Mouse (Mus musculus) kidney, embryonic 15.5 days (tissue): ENCODE data around the gene Mgmt. TPM values are rescaled to one million over a fixed set of nuclear protein-coding genes. Genes with fewer than 3 reads are reported as not detected.

ENCODE experiments used
- ATAC-seq: fragments of 200-750 bp; cut with Nextera tagmentation; replicated peaks from 2 replicates; pipeline ENCODE4 v1.8.0; 2017; ENCODE audit warnings: moderate TSS enrichment; ENCODE audit not compliant: low FRiP score
- H3K27ac ChIP-seq: fragments of 300-500 bp; sonication (generic); 2 replicates; pipeline ENCODE4 v1.5.1; 2015; ENCODE audit warnings: mild to moderate bottlenecking, inconsistent platforms
- H3K27me3 ChIP-seq: fragments of 300-500 bp; sonication (generic); 2 replicates; pipeline ENCODE4 v1.6.1; 2015; ENCODE audit warnings: inconsistent platforms
- H3K36me3 ChIP-seq: fragments of 300-500 bp; sonication (generic); 2 replicates; pipeline ENCODE4 v1.6.1; 2015; ENCODE audit warnings: inconsistent platforms
- H3K4me1 ChIP-seq: fragments of 300-500 bp; sonication (generic); 2 replicates; pipeline ENCODE4 v1.6.1; 2015; ENCODE audit warnings: inconsistent platforms
- H3K4me2 ChIP-seq: fragments of 300-500 bp; sonication (generic); 2 replicates; pipeline ENCODE4 v1.6.1; 2015; ENCODE audit warnings: moderate library complexity, mild to moderate bottlenecking, inconsistent platforms
- H3K4me3 ChIP-seq: fragments of 300-500 bp; sonication (generic); replicated peaks from 2 replicates; pipeline ENCODE4 v1.5.1; 2015; ENCODE audit warnings: mild to moderate bottlenecking, inconsistent platforms
- H3K9ac ChIP-seq: fragments of 300-500 bp; sonication (generic); 2 replicates; pipeline ENCODE4 v1.6.1; 2015; ENCODE audit warnings: mild to moderate bottlenecking, inconsistent platforms
- H3K9me3 ChIP-seq: fragments of 300-500 bp; sonication (generic); replicated peaks from 2 replicates; pipeline ENCODE4 v1.6.1; 2016; ENCODE audit warnings: inconsistent platforms
- WGBS: fragments of 180-500 bp; shearing (Covaris S2); methylation state at CpG from one replicate; pipeline ENCODE4 v1.1.7; 2015; ENCODE audit warnings: mixed read lengths; 5-methylcytosine and 5-hydroxymethylcytosine counted together
- polyA plus RNA-seq: library from polyadenylated mRNA; unstranded; fragments of >200 nt; fragmentation: Nextera tagmentation; extraction: Ambion mirVana; gene quantifications from 2 replicates; pipeline ENCODE4 v1.2.1, GENCODE M21; 2015

The Mgmt gene
- polyA plus RNA-seq, 1 experiment from 2014 or later: 5.8 TPM

GRCm38 (mm10) chr7:137140321-137140720 lies 245.9 kb downstream of the Mgmt start:
- H3K4me2 ChIP-seq: no peak overlapping the region
- H3K4me1 ChIP-seq: no peaks in the 10 kb centered on the region
- no peak overlapping the region for H3K9ac ChIP-seq
- H3K4me3 ChIP-seq: no peak overlapping the region
- no peak overlapping the region for H3K27ac ChIP-seq
- 65% methylated on average over 7 of the region's 7 CpGs for WGBS
- no peaks in the 10 kb centered on the region for H3K36me3 ChIP-seq
- ATAC-seq: no peak
- H3K9me3 ChIP-seq: no peaks in the 10 kb centered on the region
- H3K27me3 ChIP-seq: no peaks in the 10 kb centered on the region

DNA sequence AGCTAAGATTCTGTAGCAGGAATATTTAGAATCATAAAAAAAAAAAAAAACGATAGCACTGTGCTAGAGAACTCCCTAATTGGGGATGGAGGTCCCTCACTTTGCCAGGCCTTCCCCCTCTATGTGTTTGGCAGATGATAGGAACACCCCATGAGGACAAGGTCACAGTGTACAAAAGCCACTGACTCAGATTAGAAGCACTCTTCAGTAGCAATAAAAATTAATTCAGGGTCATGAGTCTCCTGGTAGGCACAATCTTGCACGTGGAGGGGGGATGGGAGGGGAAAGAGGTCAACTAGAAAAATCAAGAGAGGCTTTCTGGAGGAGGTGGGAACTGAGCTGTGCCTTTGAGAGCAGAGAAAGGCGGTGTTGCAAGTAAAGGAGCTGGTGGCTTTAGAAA lies 247.0 kb downstream of the Mgmt start:
- no peaks in the 10 kb centered on the region for H3K36me3 ChIP-seq
- no peak overlapping the region for H3K4me2 ChIP-seq
- H3K27me3 ChIP-seq: no peaks in the 10 kb centered on the region
- no peak for ATAC-seq
- H3K4me1 ChIP-seq: no peaks in the 10 kb centered on the region
- no peak overlapping the region for H3K27ac ChIP-seq
- no peaks in the 10 kb centered on the region for H3K9me3 ChIP-seq
- WGBS: 46% methylated on average over 3 of the region's 3 CpGs
- no peak overlapping the region for H3K4me3 ChIP-seq
- no peak overlapping the region for H3K9ac ChIP-seq

DNA sequence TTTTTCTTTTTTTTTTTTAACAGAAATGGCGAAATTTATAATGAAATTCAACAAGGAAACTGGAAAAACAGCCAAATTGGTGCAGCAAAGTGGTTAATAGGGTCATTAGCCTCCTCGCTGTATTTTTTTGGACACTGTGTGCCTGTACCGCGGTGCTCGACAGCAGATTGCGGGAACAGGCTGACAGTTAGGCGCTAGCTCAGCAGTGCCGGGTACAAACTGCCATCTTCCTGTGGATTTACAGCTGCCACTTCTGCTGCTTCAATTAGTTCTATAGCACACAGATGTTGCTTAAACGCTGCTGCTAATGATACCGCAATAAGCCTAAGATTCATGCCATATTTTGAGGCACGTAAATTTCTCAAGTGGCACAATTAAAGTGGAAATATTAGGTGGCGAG lies 252.7 kb downstream of the Mgmt start:
- Histone ChIP-seq H3K36me3 (no peaks in the 10 kb centered on the region), H3K4me2 (no peak overlapping the region), H3K27ac (no peak overlapping the region), H3K9me3 (no peaks in the 10 kb centered on the region), H3K9ac (no peak overlapping the region), H3K4me1 (no peaks in the 10 kb centered on the region), H3K27me3 (0 out of 2 replicates have a peak, but pooled peaks cover 4% of the 10 kb centered on the region), H3K4me3 (no peak overlapping the region)
- ATAC-seq: no peak
- 68% methylated on average over 12 of the region's 12 CpGs for WGBS

GRCm38 (mm10) chr7:137151854-137152253 lies 257.4 kb downstream of the Mgmt start:
- Histone ChIP-seq H3K27me3 (0 out of 2 replicates have a peak, but pooled peaks cover 4% of the 10 kb centered on the region), H3K4me2 (no peak overlapping the region), H3K27ac (no peak overlapping the region), H3K9ac (no peak overlapping the region), H3K9me3 (no peaks in the 10 kb centered on the region), H3K4me3 (no peak overlapping the region), H3K36me3 (no peaks in the 10 kb centered on the region), H3K4me1 (no peaks in the 10 kb centered on the region)
- 87% methylated on average over 2 of the region's 2 CpGs for WGBS
- no peak for ATAC-seq

DNA sequence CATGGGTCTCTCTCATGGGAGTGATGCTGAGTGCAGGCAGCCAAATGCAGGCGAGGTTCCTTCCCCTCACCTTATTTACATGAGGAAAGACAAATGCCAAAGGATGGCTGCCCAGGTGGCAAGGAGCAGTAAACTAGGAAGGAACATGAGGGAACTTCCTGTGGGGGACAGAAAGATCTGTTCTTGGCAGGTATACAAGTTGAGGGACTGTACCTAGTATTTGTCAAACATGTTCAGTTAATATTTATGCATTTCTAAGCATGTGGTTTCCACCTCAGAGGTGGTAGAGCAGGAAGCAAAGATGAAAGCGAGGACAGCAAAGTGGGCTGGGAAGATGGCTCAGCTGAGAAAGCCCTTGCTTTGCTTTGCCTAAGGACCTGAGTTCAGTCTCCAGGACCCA lies 260.2 kb downstream of the Mgmt start:
- no peak for ATAC-seq
- Histone ChIP-seq H3K36me3 (no peaks in the 10 kb centered on the region), H3K4me2 (no peak overlapping the region), H3K4me3 (no peak overlapping the region), H3K9ac (no peak overlapping the region), H3K27ac (no peak overlapping the region), H3K9me3 (no peaks in the 10 kb centered on the region), H3K27me3 (no peaks in the 10 kb centered on the region), H3K4me1 (no peaks in the 10 kb centered on the region)
- WGBS: 60% methylated on average over 2 of the region's 2 CpGs

GRCm38 (mm10) chr7:137159086-137159485 lies 264.7 kb downstream of the Mgmt start:
- H3K4me3 ChIP-seq: no peak overlapping the region
- no peak overlapping the region for H3K27ac ChIP-seq
- no peak overlapping the region for H3K4me2 ChIP-seq
- no peak for ATAC-seq
- H3K4me1 ChIP-seq: no peaks in the 10 kb centered on the region
- H3K27me3 ChIP-seq: no peaks in the 10 kb centered on the region
- H3K9ac ChIP-seq: no peak overlapping the region
- H3K36me3 ChIP-seq: no peaks in the 10 kb centered on the region
- no peaks in the 10 kb centered on the region for H3K9me3 ChIP-seq

GRCm38 (mm10) chr7:137172278-137172677 lies 277.9 kb downstream of the Mgmt start:
- Histone ChIP-seq H3K27ac (no peak overlapping the region), H3K9ac (no peak overlapping the region), H3K4me1 (no peaks in the 10 kb centered on the region), H3K27me3 (peaks cover 6% of the 10 kb centered on the region; the same call in 1 of the 2 replicates), H3K36me3 (no peaks in the 10 kb centered on the region), H3K4me3 (no peak overlapping the region), H3K9me3 (0 out of 2 replicates have a peak, but pooled peaks cover 5% of the 10 kb centered on the region), H3K4me2 (no peak overlapping the region)
- ATAC-seq: no peak
- 29% methylated on average over 9 of the region's 9 CpGs for WGBS
